Mouse (Mus musculus): ENCODE measurements around the gene Kifc5b. TPM values are rescaled to one million over a fixed set of nuclear protein-coding genes. Genes with fewer than 3 reads are reported as not detected.
"Not testable (repeated sequence)": the region's sequence is repeated elsewhere in the genome, so short reads cannot be mapped to it uniquely, and the experiment has no call there.

The Kifc5b gene
- total RNA-seq, 2 experiments from 2014 or later = 15.0 to 15.2 TPM

DNA sequence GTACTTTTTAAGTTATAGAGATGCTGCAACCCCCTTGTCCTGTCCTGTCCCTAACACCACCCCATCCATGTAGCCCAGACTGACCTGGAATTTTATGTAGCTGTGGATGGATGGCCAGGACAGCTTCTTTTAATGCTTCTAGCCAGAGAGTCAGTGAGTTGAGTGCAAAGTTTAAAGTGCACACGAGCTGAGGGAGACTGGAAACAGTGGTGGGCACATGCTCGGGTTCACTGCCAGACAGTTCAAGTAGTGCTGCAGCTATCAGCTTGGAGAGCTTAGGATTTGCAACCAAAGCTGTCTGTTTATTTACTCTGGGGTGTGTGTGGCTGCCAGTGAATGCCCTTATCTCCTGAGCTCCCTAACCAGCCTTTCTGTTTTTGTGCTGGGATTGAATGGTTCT lies 2.6 kb downstream of the Kifc5b start:
- peak; percentile 2 for DNase-seq

DNA sequence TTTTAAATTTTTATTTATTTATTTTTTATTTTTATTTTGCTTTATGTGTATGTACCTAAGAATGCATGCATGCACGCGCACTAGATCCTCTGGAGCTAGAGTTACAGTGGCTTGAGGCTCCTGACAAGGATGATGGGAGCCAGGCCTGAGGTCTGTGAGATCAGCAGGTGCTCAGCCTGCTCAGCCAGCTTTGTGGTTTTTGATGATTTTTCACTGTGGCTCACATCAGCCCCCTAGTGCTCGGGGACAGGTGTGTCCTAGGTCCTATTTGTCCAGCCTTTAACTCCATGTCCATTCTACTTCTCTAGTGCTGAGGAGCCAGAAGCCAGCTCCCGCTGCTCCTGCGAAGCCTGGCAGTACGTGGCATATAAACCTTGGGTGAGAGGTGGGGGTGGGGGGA lies 5.5 kb downstream of the Kifc5b start:
- DNase-seq = not testable (repeated sequence)

DNA sequence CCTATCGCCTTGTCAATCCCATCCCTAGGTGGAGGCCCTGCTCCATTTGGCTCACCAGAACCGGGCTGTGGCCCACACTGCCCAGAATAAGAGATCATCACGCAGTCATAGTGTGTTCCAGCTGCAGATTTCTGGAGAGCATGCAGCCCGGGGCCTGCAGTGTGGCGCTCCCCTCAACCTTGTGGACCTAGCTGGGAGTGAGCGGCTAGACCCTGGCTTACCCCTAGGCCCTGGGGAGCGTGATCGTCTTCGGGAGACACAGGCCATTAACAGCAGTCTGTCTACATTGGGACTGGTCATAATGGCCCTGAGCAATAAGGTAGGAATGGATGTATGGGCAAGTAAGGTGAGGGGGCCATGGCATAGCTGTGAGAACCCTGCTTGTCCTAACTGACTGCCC lies 8.5 kb downstream of the Kifc5b start:
- DNase-seq = not testable (repeated sequence)

- DNase-seq = peak; percentile 63
Measured at GRCm38 (mm10) chr17:26931795-26932194, 14.9 kb downstream of the Kifc5b start.

DNA sequence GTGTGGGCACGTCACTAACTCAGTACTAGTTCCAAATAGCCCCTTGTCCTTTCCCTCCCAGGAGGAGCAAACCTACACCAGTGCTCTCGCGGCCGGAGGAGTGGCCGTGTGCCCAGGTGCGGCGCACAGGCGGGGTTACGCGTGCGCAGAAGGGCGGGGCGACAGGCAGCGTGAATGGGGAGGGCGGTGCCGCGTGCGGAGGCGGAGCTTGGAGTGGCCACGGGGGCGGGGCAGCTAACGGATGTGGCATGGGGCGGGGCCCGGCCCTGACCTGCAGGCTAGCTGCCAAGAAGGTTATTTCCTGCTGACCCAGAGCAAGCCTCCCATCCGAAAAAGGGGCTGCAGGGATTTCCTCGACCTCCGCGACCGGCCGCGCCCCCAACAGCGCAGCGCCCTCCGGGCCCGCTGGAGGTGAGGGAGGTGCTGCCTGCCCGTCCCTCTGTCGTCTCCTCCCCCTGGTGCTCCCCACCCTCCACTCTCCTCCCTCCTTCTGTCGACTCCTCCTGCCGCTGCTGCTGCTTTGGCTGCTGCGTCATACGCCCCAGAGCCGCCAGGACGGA lies 16.0 kb downstream of the Kifc5b start, which contains the start of gene Phf1:
Phf1 (plus strand) TSS at position 214 of the 560 bp plus-strand sequence.
- peak; percentile 98 for DNase-seq

GRCm38 (mm10) chr17:26933419-26933818 lies 16.5 kb downstream of the Kifc5b start:
- no peak for DNase-seq

DNA sequence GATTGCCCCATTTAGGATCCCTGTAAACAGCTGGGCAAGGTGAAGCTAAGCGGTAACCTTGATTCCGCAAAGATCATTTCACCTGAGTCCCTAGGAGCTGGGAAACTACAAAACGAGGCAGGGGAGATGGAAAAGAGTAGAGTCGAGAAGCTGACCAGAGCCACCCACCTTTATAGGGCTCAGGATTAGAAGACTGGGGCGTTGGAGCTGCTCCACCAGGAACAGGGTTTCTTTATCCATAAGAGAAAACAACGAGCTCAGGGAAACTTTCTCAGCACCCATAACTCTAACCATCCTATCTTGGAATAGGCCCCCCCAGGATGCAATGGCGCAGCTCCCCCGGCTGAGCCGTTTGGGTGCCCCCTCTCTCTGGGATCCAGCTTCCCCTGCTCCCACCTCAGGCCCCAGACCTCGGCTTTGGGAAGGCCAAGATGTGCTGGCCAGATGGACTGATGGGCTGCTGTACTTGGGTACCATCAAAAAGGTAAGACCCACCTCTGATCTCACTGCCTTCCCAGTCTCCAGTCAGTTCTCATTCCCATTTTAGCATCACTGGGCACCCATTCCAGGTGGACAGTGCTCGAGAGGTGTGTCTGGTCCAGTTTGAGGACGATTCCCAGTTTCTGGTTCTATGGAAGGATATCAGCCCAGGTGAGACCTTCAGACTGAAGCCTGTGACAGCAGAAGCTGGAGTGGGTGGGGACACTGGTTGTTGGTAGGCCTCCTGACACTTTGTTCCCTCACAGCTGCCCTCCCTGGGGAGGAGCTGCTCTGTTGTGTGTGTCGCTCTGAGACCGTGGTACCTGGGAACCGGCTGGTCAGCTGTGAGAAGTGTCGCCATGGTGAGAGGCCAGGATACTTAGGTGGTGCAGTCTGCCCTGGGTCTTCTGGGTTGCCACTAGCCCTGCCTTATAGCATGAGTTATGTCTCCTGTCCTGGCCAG lies 17.3 kb downstream of the Kifc5b start:
- no peak for DNase-seq

- DNase-seq = no peak
Measured at GRCm38 (mm10) chr17:26935027-26935426, 18.1 kb downstream of the Kifc5b start.

DNA sequence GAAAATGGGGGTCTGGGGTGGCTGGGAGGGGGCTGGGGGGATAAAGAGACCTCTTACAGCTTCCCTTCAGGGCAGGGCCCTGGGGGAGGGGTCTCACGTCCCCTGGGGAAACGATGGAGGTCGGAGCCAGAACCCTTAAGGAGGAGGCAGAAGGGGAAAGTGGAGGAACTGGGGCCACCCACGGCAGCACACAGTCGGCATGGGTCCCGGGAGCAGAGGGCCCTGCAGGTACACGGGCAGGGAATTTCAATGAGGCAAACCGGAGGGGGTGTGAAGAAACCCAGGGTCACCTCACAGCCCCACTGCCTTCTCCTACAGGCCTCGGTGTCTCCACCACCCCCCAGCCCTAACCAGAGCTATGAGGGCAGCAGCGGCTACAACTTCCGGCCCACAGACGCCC lies 19.6 kb downstream of the Kifc5b start:
- no peak for DNase-seq

DNA sequence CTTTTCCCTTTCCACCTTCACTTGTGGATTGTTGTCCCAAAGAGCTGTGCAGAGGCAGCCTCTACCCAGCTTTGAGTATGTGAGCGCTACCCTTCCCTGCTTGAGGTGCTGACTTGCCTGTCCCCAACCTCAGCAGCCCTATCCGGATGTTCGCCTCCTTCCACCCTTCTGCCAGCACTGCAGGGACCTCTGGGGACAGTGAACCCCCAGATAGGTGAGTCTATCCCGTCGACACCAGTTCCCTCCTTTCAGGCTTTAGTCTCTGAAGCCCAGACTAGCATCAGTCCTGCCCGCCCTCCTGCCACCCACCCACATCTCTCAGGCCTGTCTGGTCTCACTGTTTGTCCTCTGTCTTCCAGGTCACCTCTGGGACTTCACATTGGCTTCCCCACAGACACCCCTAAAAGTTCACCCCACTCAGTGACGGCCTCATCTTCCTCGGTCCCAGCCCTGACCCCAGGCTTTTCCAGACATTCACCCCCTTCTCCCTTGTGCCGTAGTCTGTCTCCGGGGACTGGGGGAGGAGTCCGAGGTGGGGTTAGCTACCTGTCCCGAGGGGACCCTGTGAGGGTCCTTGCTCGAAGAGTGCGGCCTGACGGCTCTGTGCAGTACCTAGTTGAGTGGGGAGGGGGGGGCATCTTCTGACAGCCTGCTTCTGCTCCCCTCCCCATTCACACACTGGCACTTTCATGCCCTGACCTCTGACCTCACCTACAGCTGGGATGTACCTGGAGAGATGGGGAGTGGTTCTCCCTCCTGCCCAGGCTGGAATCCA lies 20.2 kb downstream of the Kifc5b start:
- DNase-seq = no peak

- DNase-seq = no peak
Measured at GRCm38 (mm10) chr17:26937883-26938695, 21.2 kb downstream of the Kifc5b start.

DNA sequence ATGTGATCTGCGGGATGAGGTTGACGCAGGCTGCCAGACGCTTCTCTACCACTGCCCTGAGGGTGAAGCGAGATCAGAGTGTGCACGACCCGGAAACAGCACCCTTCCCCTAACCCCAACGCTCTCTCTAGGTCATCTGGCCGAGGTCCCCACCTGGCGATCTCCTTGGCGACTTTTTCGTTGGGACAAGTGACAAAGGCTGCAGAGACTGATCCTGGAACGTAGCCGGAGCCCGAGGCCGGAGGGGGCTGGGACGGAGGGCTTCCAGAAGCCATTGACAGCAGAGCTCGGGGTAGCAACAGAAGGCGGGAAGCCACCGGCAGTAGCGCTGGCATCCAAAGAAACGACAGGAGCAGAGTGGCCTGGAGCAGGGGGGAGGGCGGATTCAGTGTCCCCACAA lies 21.8 kb downstream of the Kifc5b start:
- peak; percentile 39 for DNase-seq

- peak; percentile 99 for DNase-seq
Measured at GRCm38 (mm10) chr17:26939178-26939972, 22.5 kb downstream of the Kifc5b start, which contains the start of gene Cuta. Gene Cuta (minus strand): TSS chr17:26939569.

GRCm38 (mm10) chr17:26939973-26940300 lies 23.0 kb downstream of the Kifc5b start:
- DNase-seq = no peak

GRCm38 (mm10) chr17:26941031-26941789 lies 24.3 kb downstream of the Kifc5b start, which contains the start of gene Syngap1:
Gene Syngap1 (plus strand): TSS chr17:26941253.
- DNase-seq = no peak

GRCm38 (mm10) chr17:26941841-26942570 lies 25.1 kb downstream of the Kifc5b start:
- DNase-seq = no peak

DNA sequence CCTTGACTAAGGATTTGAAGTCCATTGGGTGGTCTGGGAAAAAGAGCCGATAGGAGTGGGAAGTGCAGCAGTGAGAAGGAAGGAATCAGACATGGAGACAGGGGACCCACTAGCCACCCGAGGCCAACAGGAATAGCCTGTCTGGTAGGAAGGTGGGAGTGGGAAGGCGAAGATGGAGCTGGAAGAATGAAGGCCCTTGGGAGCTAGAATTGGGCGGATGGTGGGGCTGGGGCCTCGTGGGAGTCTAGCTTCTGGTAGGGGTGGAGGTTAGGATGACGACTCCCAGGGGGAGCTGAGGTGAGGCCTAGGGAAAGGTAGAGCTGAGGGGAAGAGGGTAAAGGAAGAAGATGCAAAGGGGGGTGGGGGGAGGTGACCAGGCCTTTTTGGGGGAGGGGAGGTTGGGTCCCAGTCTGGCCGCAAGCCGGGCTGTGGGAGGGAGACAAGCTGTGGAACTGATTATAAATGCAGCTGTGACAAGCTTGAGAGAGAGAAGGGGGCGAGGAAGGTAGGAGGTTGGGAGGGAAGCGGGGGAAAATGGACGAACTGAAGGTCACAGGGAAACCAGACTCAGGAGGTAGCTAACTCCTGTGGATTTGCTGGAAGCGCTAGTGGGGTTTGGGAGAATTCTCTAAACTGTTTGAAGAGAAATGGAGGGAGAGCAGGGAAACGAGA lies 29.1 kb downstream of the Kifc5b start:
- no peak for DNase-seq

DNA sequence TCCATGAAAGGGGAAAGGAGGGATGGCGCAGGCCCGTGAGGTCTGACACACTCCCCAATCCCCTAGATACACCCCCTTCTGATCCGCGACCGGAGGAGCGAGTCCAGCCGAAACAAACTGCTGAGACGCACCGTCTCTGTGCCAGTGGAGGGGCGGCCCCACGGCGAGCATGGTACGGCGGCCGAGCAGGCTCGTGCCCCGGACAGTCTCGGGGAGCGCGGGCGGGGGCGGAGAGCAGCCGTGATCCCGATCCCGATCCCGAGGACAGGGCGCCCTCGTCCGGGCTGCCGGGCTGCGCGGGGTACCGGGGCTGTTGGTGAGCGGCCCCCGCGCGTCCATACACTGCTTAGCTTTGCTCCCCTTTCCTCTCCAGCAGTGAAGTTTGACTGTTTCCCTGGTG lies 29.7 kb downstream of the Kifc5b start:
- DNase-seq = peak; percentile 84

Data from heart, postnatal 4 days (tissue).